Mouse (Mus musculus): ENCODE data around the gene Specc1l. TPM values are rescaled to one million over a fixed set of nuclear protein-coding genes. Genes with fewer than 3 reads are reported as not detected.

Gene Specc1l
- polyA plus RNA-seq, 1 experiment from 2014 or later = 40.3 TPM

DNA sequence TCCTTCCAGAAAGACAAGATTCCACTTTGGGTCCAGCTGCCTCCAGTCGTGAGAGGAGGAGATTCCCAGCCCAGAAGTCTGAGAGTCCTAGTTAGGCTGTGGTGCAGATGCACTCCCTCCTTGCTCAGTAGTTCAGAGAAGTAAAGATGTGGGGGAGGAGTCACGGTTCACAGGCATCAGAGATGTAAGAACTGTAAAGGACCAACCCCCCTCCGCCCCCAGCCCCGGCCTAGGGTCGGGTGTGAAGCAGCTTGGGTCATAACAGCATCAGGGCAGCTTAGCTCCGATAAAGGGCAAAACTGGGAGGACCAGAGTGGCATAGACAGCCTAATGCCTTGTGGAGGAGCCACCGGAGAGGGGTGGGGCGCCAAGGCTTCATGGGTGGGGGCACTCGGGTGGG lies 104.6 kb downstream of the Specc1l start:
- H3K4me2 ChIP-seq (replicated peaks; ENCODE audit: low read depth, low read length) = peak overlapping the region; percentile 73
- H3K9me3 ChIP-seq (ENCODE audit: low read length) = no peaks in the 10 kb centered on the region
- H3K4me3 ChIP-seq (ENCODE audit: low read depth, low read length) = peak overlapping the region; percentile 60
- H3K36me3 ChIP-seq (ENCODE audit: insufficient read depth, low read length) = no peaks in the 10 kb centered on the region
- 10% methylated on average over 7 of the region's 9 CpGs for WGBS
- TF ChIP-seq CTCF (IDR thresholded peaks at IDR 0.05) (no peak), EP300 (IDR thresholded peaks at IDR 0.05) (no peak)
- ATAC-seq = peak; percentile 28
- peak; percentile 48 for DNase-seq (ENCODE audit: low spot score)
- peaks cover 6% of the 10 kb centered on the region; the same call in 1 of the 2 replicates for H3K4me1 ChIP-seq (ENCODE audit: insufficient read depth, low read depth, low read length)
- no peak overlapping the region for H3K27ac ChIP-seq (ENCODE audit: low read length)
- H3K9ac ChIP-seq (replicated peaks; ENCODE audit: low read depth) = peak overlapping the region; percentile 51; the same call in 1 of the 2 replicates
- H3K27me3 ChIP-seq (replicated peaks; ENCODE audit: insufficient read depth, low read length) = no peaks in the 10 kb centered on the region

DNA sequence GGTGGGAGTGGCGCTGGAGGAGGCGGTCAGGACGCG lies 104.8 kb downstream of the Specc1l start, which contains the start of gene Adora2a:
Gene Adora2a, plus strand, starts transcription at position 6 of the 36 bp plus-strand sequence.
- 0% methylated on average over 3 of the region's 4 CpGs for WGBS
- Histone ChIP-seq H3K9me3 (ENCODE audit: low read length) (no peaks in the 10 kb centered on the region), H3K9ac (replicated peaks; ENCODE audit: low read depth) (peak within 1 kb of the TSS; percentile 51), H3K4me1 (ENCODE audit: insufficient read depth, low read depth, low read length) (peaks cover 6% of the 10 kb centered on the region; the same call in 1 of the 2 replicates), H3K36me3 (ENCODE audit: insufficient read depth, low read length) (no peaks in the 10 kb centered on the region), H3K27me3 (replicated peaks; ENCODE audit: insufficient read depth, low read length) (no peaks in the 10 kb centered on the region), H3K27ac (ENCODE audit: low read length) (peak within 1 kb of the TSS; percentile 62), H3K4me3 (ENCODE audit: low read depth, low read length) (peak within 1 kb of the TSS; percentile 60), H3K4me2 (replicated peaks; ENCODE audit: low read depth, low read length) (peak within 1 kb of the TSS; percentile 73)
- ATAC-seq = no peak
- DNase-seq (ENCODE audit: low spot score) = no peak
- TF ChIP-seq EP300 (IDR thresholded peaks at IDR 0.05) (no peak), CTCF (IDR thresholded peaks at IDR 0.05) (no peak)

DNA sequence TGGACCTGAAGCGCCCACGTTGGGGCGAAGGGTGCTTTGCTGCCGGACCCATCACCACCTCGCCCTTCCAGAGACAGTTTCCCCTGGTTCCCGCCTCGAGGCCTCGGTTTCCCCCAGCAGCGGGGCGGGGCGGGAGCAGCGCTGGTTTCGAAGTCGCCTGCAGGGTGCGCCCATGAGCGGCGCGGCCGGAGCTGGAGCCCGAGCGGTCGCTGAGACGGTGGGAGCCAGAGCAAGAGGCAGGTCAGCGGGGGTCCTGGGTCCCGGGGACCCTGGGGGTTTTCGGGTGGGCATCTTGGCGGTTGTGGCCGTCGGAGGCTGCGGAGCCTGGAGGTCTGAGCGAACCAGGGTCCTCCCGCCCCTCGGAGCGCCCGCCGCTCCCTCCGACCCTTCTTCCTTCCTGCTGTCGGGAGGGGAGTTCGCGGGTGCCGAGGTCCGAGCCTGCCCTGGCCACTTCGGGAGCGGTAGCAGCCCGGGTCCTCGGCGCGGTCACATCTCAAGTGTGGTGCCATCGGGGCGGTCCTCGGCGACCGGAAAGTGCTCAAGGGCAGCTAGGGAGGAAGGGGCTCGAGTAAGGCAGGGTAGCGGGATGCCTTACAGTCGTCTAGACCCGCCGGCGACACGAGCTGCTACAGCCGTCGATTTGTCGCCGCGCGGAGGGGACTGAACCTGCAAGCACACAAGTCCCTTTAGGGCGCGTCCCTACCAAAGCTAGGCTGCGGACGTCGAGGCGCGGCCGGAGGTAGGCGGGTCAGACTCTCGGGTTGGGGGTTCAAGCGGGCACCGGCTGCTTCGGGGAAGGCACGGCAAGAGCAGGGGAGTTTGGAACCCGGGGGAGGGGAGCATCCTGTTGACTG lies 105.3 kb downstream of the Specc1l start:
- under 1% methylated on average over 51 of the region's 81 CpGs for WGBS
- TF ChIP-seq CTCF (IDR thresholded peaks at IDR 0.05) (peak; percentile 86), EP300 (IDR thresholded peaks at IDR 0.05) (no peak)
- peak overlapping the region; percentile 51 for H3K9ac ChIP-seq (replicated peaks; ENCODE audit: low read depth)
- H3K36me3 ChIP-seq (ENCODE audit: insufficient read depth, low read length) = no peaks in the 10 kb centered on the region
- peaks cover 6% of the 10 kb centered on the region; the same call in 1 of the 2 replicates for H3K4me1 ChIP-seq (ENCODE audit: insufficient read depth, low read depth, low read length)
- H3K4me3 ChIP-seq (ENCODE audit: low read depth, low read length) = peak overlapping the region; percentile 60
- peak overlapping the region; percentile 73 for H3K4me2 ChIP-seq (replicated peaks; ENCODE audit: low read depth, low read length)
- DNase-seq (ENCODE audit: low spot score) = peak; percentile 59
- peak; percentile 76 for ATAC-seq
- no peaks in the 10 kb centered on the region for H3K27me3 ChIP-seq (replicated peaks; ENCODE audit: insufficient read depth, low read length)
- H3K9me3 ChIP-seq (ENCODE audit: low read length) = no peaks in the 10 kb centered on the region
- H3K27ac ChIP-seq (ENCODE audit: low read length) = peak overlapping the region; percentile 62

- ATAC-seq (no peak), DNase-seq (ENCODE audit: low spot score) (no peak)
- Histone ChIP-seq H3K27me3 (replicated peaks; ENCODE audit: insufficient read depth, low read length) (no peaks in the 10 kb centered on the region), H3K4me1 (ENCODE audit: insufficient read depth, low read depth, low read length) (peaks cover 6% of the 10 kb centered on the region; the same call in 1 of the 2 replicates), H3K27ac (ENCODE audit: low read length) (no peak overlapping the region), H3K9ac (replicated peaks; ENCODE audit: low read depth) (no peak overlapping the region), H3K4me2 (replicated peaks; ENCODE audit: low read depth, low read length) (peak overlapping the region; percentile 73), H3K9me3 (ENCODE audit: low read length) (no peaks in the 10 kb centered on the region), H3K36me3 (ENCODE audit: insufficient read depth, low read length) (no peaks in the 10 kb centered on the region), H3K4me3 (ENCODE audit: low read depth, low read length) (peak overlapping the region; percentile 60)
- TF ChIP-seq CTCF (IDR thresholded peaks at IDR 0.05) = no peak
- TF ChIP-seq EP300 (IDR thresholded peaks at IDR 0.05) = no peak
- 68% methylated on average over 6 of the region's 6 CpGs for WGBS
Observed at GRCm38 (mm10) chr10:75318206-75318605, 106.3 kb downstream of the Specc1l start.

GRCm38 (mm10) chr10:75320321-75320720 lies 108.4 kb downstream of the Specc1l start:
- Histone ChIP-seq H3K27ac (ENCODE audit: low read length) (no peak overlapping the region), H3K27me3 (replicated peaks; ENCODE audit: insufficient read depth, low read length) (no peaks in the 10 kb centered on the region), H3K4me3 (ENCODE audit: low read depth, low read length) (no peak overlapping the region), H3K9me3 (ENCODE audit: low read length) (no peaks in the 10 kb centered on the region), H3K4me1 (ENCODE audit: insufficient read depth, low read depth, low read length) (peaks cover 6% of the 10 kb centered on the region; the same call in 1 of the 2 replicates), H3K9ac (replicated peaks; ENCODE audit: low read depth) (no peak overlapping the region), H3K4me2 (replicated peaks; ENCODE audit: low read depth, low read length) (no peak overlapping the region), H3K36me3 (ENCODE audit: insufficient read depth, low read length) (no peaks in the 10 kb centered on the region)
- TF ChIP-seq CTCF (IDR thresholded peaks at IDR 0.05) (no peak), EP300 (IDR thresholded peaks at IDR 0.05) (no peak)
- DNase-seq (ENCODE audit: low spot score) (no peak), ATAC-seq (no peak)
- WGBS = 41% methylated on average over 4 of the region's 4 CpGs

DNA sequence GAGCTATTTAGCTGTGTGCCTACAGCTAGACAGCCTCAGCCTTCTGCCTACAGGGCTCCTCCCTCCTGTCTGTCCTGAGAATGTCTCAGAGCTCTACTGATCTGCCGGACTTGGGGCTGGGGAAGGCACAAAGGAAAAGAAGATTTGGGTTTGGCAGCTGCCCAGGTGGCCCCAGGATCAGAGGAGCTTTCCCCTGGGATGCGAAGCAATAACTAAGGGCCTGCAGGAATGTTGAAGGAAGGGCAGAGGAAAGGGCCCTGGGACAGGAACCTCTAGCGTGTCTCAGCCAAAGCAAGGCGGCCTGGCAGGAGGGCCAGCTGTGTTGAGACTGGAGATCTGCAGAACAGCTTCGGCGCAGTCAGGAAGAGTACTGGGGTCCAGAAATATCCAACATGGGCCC lies 111.1 kb downstream of the Specc1l start:
- TF ChIP-seq CTCF (IDR thresholded peaks at IDR 0.05) (no peak), EP300 (IDR thresholded peaks at IDR 0.05) (no peak)
- H3K9ac ChIP-seq (replicated peaks; ENCODE audit: low read depth) = no peak overlapping the region
- no peak overlapping the region for H3K4me2 ChIP-seq (replicated peaks; ENCODE audit: low read depth, low read length)
- DNase-seq (ENCODE audit: low spot score) (no peak), ATAC-seq (no peak)
- no peaks in the 10 kb centered on the region for H3K27me3 ChIP-seq (replicated peaks; ENCODE audit: insufficient read depth, low read length)
- no peaks in the 10 kb centered on the region for H3K9me3 ChIP-seq (ENCODE audit: low read length)
- H3K27ac ChIP-seq (ENCODE audit: low read length) = no peak overlapping the region
- no peaks in the 10 kb centered on the region; the same call in 1 of the 2 replicates for H3K4me1 ChIP-seq (ENCODE audit: insufficient read depth, low read depth, low read length)
- no peak overlapping the region for H3K4me3 ChIP-seq (ENCODE audit: low read depth, low read length)
- H3K36me3 ChIP-seq (ENCODE audit: insufficient read depth, low read length) = no peaks in the 10 kb centered on the region
- WGBS = 41% methylated on average over 6 of the region's 6 CpGs

Data from lung, postnatal 0 days (tissue).